Mouse (Mus musculus): ENCODE measurements around the gene Ugt1a1. TPM values are rescaled to one million over a fixed set of nuclear protein-coding genes. Genes with fewer than 3 reads are reported as not detected.

Ugt1a1 gene
- polyA plus RNA-seq, 1 experiment from 2014 or later, result not detected

DNA sequence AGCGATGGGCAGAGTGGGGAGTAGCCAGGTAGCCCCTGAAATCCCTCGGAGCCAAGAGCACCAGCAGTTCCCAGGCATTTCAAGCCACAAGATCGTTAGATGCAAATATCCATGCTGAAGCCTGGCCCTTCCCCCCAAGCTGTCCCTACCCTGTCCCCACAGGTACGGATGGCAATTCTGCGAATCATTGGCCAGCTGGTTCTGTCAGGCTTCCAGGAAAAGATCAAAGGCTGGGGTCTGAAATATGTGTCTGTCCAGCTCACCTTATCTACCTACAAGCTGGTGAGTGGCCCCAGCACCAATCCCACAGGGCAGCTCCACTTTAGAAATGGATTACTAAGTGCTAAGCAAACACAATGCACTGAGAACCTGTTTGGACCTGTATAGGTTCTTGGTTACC is 25.6 kb downstream of the Ugt1a1 start:
- Histone ChIP-seq H3K4me1 (replicated peaks) (no peaks in the 10 kb centered on the region), H3K27ac (no peak overlapping the region), H3K36me3 (no peaks in the 10 kb centered on the region), H3K9me3 (replicated peaks) (peaks cover 86% of the 10 kb centered on the region), H3K27me3 (no peaks in the 10 kb centered on the region), H3K4me3 (replicated peaks) (no peak overlapping the region), H3K4me2 (no peak overlapping the region), H3K9ac (no peak overlapping the region)
- ATAC-seq (ENCODE audit: low read depth) (no peak), DNase-seq (no peak)
- 57% methylated on average over 5 of the region's 5 CpGs for WGBS (ENCODE audit: insufficient replicate concordance)

DNA sequence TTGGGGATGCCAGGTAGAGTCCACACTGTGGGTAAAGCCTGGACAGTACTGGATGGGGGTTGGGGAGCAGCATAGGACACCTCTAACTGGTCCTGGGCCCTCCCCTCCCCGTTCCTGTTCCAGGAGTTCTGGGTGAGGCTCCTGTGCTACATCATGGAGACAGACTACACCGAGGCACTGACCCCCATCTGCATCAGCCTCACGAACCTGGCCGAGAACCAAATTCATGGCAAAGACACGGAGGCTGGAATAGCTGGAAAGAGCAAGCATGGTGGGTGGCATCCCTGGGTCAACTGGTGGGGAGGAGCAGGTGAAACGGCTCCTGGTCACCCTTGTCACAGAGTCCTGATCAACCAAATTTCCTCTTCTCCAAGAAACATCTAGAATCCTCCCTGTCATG is 27.0 kb downstream of the Ugt1a1 start:
- no peak overlapping the region for H3K27ac ChIP-seq
- H3K9me3 ChIP-seq (replicated peaks), result peaks cover 76% of the 10 kb centered on the region
- H3K27me3 ChIP-seq, result no peaks in the 10 kb centered on the region
- 59% methylated on average over 6 of the region's 6 CpGs for WGBS (ENCODE audit: insufficient replicate concordance)
- H3K4me1 ChIP-seq (replicated peaks), result no peaks in the 10 kb centered on the region
- DNase-seq (no peak), ATAC-seq (ENCODE audit: low read depth) (no peak)
- no peaks in the 10 kb centered on the region for H3K36me3 ChIP-seq
- no peak overlapping the region for H3K9ac ChIP-seq
- no peak overlapping the region for H3K4me2 ChIP-seq
- H3K4me3 ChIP-seq (replicated peaks), result no peak overlapping the region

DNA sequence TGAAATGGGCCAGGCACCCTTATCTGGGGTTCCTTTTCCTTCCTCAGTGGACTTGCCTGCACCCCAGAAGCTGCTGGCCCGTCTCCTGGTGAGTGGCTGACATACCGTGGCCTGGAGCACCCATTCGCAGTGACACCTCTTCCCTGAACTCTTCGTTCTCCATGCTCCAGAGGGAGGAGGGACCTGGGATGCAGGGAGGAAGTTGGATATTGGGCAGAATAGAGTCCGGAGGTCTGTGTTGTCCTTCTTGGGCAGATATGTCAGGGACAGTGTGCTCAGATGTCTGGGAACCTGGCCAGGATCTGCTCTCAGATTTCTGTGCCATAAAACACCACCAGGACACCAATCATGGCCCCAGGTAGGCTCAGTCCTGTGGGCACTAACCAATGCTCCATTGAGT is 28.3 kb downstream of the Ugt1a1 start:
- H3K9ac ChIP-seq, result no peak overlapping the region
- no peaks in the 10 kb centered on the region for H3K27me3 ChIP-seq
- H3K27ac ChIP-seq, result no peak overlapping the region
- 58% methylated on average over 5 of the region's 5 CpGs for WGBS (ENCODE audit: insufficient replicate concordance)
- DNase-seq, result no peak
- H3K4me1 ChIP-seq (replicated peaks), result no peaks in the 10 kb centered on the region
- peaks cover 76% of the 10 kb centered on the region for H3K9me3 ChIP-seq (replicated peaks)
- no peak overlapping the region for H3K4me2 ChIP-seq
- no peak for ATAC-seq (ENCODE audit: low read depth)
- no peak overlapping the region for H3K4me3 ChIP-seq (replicated peaks)
- H3K36me3 ChIP-seq, result no peaks in the 10 kb centered on the region

DNA sequence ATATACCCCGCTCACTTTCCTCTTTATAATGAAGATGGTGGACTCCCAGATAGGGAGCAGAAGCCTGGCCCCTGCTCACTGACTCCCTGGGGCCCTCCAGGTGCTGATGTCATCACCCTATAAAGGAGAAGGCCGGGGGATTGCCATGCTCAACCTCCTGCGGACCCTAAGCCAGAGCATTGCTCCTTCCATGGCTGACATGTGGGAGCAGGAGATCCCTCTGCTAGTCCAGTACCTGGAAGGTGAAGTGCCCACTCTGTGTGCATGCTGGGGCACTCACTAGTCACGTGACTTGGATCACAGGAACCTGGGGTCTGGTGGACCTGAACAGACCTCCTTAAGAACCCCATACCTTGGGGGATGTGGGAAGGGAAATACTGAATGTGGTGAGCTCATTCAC is 28.8 kb downstream of the Ugt1a1 start:
- WGBS (ENCODE audit: insufficient replicate concordance), result 46% methylated on average over 4 of the region's 4 CpGs
- Histone ChIP-seq H3K27me3 (no peaks in the 10 kb centered on the region), H3K9me3 (replicated peaks) (peaks cover 76% of the 10 kb centered on the region), H3K9ac (no peak overlapping the region), H3K4me3 (replicated peaks) (no peak overlapping the region), H3K4me1 (replicated peaks) (no peaks in the 10 kb centered on the region), H3K36me3 (no peaks in the 10 kb centered on the region), H3K4me2 (no peak overlapping the region), H3K27ac (no peak overlapping the region)
- ATAC-seq (ENCODE audit: low read depth) (no peak), DNase-seq (no peak)

DNA sequence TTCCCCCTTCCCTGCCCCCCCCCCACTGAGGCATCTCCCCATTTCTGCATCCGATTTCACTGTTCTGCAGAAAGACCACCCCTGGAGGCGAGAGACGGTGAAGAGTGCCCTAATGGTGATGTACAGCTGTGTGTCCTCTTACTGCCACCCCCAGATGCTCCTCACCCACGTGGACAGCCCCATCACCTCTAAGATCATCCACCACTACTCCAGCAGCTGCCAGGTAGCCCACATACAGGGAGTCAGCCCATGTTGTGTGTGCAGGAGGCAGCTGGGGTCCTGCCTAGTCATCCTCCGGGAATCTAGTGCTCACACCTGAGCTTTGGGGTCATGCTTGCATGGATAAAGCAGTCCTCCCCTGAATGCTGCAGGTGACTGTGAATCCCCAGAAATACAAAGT is 32.1 kb downstream of the Ugt1a1 start:
- no peaks in the 10 kb centered on the region for H3K36me3 ChIP-seq
- no peak overlapping the region for H3K4me2 ChIP-seq
- no peak for DNase-seq
- no peaks in the 10 kb centered on the region for H3K4me1 ChIP-seq (replicated peaks)
- WGBS (ENCODE audit: insufficient replicate concordance), result 49% methylated on average over 5 of the region's 5 CpGs
- no peak overlapping the region for H3K27ac ChIP-seq
- H3K9me3 ChIP-seq (replicated peaks), result peaks cover 75% of the 10 kb centered on the region
- H3K27me3 ChIP-seq, result no peaks in the 10 kb centered on the region
- no peak overlapping the region for H3K9ac ChIP-seq
- H3K4me3 ChIP-seq (replicated peaks), result no peak overlapping the region
- ATAC-seq (ENCODE audit: low read depth), result no peak

DNA sequence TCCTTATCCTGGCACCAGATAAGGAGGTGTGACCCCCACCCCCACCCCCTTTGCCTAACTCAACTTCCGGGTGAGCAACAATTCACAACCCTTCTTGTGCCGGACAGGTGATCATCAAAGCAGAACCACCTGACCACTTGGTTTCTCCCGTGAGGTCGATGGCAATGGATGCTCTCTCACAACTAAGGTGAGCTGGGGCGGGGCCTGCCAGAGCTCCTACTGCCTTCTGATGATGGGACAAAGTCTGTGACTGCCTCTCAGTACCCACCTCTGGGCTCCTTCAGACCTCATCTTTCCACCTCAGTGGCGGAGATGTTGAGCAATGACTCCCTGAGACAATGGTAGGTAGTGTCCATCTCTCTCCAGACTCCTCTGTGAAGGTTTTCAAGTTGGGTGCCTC is 34.1 kb downstream of the Ugt1a1 start:
- no peak for ATAC-seq (ENCODE audit: low read depth)
- Histone ChIP-seq H3K27me3 (no peaks in the 10 kb centered on the region), H3K36me3 (no peaks in the 10 kb centered on the region), H3K4me3 (replicated peaks) (no peak overlapping the region), H3K4me2 (no peak overlapping the region), H3K27ac (no peak overlapping the region), H3K4me1 (replicated peaks) (no peaks in the 10 kb centered on the region), H3K9me3 (replicated peaks) (peaks cover 75% of the 10 kb centered on the region), H3K9ac (no peak overlapping the region)
- no peak for DNase-seq
- 60% methylated on average over 6 of the region's 6 CpGs for WGBS (ENCODE audit: insufficient replicate concordance)

DNA sequence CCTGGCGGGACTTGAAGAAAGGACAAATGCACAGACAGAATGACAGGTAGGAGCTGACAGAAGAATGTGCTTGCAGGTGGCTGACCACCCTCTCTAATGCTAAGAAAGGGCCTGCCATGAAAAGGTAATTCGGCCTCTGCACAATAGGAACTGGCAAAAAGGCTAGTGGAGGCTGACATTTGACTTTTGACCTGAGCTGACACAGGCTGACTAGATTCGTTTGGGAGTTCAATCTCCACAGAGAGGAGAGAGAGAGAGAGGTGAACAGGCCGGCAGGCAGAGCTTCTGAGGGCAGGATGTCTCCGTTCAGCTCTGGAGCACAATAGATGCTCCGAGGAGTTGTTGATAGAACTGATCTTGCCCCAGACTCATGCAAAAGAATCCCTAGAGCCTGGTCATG is 34.6 kb downstream of the Ugt1a1 start:
- no peaks in the 10 kb centered on the region for H3K36me3 ChIP-seq
- DNase-seq (no peak), ATAC-seq (ENCODE audit: low read depth) (no peak)
- no peaks in the 10 kb centered on the region for H3K27me3 ChIP-seq
- WGBS (ENCODE audit: insufficient replicate concordance), result 35% methylated on average over 6 of the region's 6 CpGs
- no peak overlapping the region for H3K27ac ChIP-seq
- H3K9me3 ChIP-seq (replicated peaks), result peaks cover 72% of the 10 kb centered on the region
- H3K9ac ChIP-seq, result no peak overlapping the region
- H3K4me2 ChIP-seq, result no peak overlapping the region
- no peaks in the 10 kb centered on the region for H3K4me1 ChIP-seq (replicated peaks)
- H3K4me3 ChIP-seq (replicated peaks), result no peak overlapping the region

DNA sequence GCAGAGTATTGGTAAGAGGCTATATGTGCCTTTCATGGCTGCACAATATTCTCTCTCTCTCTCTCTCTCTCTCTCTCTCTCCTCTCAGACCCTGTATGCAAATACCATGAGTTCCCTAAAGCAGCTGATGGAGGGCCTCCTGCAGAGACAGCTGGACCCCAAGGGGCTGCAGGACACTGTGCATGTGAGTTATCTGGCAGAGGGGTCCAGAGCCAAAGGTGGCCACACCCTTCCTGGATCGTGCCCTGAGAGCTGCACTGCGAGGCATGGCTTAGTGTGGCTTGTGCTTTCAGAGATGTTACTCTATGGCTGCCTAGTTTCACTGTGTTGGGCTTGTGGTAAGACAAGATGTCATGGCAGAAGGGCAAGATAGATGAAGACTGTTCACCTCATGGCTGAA is 35.9 kb downstream of the Ugt1a1 start:
- peaks cover 78% of the 10 kb centered on the region for H3K9me3 ChIP-seq (replicated peaks)
- H3K27me3 ChIP-seq, result no peaks in the 10 kb centered on the region
- no peaks in the 10 kb centered on the region for H3K4me1 ChIP-seq (replicated peaks)
- ATAC-seq (ENCODE audit: low read depth) (no peak; the same call in 1 of the 2 replicates), DNase-seq (no peak)
- 27% methylated on average over 2 of the region's 2 CpGs for WGBS (ENCODE audit: insufficient replicate concordance)
- H3K36me3 ChIP-seq, result no peaks in the 10 kb centered on the region
- no peak overlapping the region for H3K27ac ChIP-seq
- H3K4me3 ChIP-seq (replicated peaks), result no peak overlapping the region
- H3K9ac ChIP-seq, result no peak overlapping the region
- H3K4me2 ChIP-seq, result no peak overlapping the region

DNA sequence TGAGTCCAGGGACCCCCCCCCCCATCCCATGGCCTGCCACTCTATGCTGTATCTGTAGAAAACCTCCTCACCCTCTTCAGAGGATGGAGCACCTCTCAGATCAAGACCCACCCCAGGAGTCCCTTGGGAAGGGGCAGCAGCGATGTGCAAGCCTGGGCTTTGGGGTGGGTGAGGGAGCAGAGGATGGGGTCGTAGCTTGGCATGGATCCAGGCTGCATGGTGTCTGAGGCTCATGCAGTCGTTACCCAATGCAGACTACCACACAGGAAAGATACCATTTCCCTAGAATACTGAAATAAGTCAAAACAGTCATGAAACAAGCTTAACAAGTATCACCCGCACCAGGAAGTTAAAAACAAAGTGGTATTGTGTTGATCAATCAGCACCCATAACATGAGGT is 36.9 kb downstream of the Ugt1a1 start:
- Histone ChIP-seq H3K4me1 (replicated peaks) (no peaks in the 10 kb centered on the region), H3K27me3 (no peaks in the 10 kb centered on the region), H3K4me3 (replicated peaks) (no peak overlapping the region), H3K36me3 (no peaks in the 10 kb centered on the region), H3K9me3 (replicated peaks) (peaks cover 79% of the 10 kb centered on the region), H3K9ac (no peak overlapping the region), H3K4me2 (no peak overlapping the region), H3K27ac (no peak overlapping the region)
- DNase-seq, result no peak
- ATAC-seq (ENCODE audit: low read depth), result no peak
- 49% methylated on average over 4 of the region's 4 CpGs for WGBS (ENCODE audit: insufficient replicate concordance)

DNA sequence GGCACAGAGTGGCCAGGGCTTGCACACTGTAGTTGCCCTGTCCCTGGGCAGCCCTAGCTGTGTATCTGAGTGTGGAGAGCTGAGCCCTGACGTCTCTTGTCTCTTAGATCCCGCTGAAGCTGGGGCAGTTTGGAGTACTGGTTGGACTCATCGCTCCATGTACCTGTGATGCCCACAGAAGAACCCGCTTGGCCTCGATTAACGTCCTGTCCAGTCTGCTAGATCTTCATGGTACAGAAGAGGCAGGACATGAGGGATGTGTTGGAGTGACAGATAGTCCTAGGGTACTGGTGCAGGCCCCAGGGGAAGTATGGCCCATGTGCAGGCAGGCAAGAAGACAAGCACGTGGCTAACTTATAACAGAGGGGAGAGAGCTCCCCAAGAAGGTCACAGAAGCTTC is 37.8 kb downstream of the Ugt1a1 start:
- H3K36me3 ChIP-seq, result no peaks in the 10 kb centered on the region
- ATAC-seq (ENCODE audit: low read depth) (no peak), DNase-seq (no peak)
- H3K27ac ChIP-seq, result no peak overlapping the region
- no peaks in the 10 kb centered on the region for H3K27me3 ChIP-seq
- H3K4me1 ChIP-seq (replicated peaks), result no peaks in the 10 kb centered on the region
- no peak overlapping the region for H3K9ac ChIP-seq
- no peak overlapping the region for H3K4me2 ChIP-seq
- peaks cover 74% of the 10 kb centered on the region for H3K9me3 ChIP-seq (replicated peaks)
- no peak overlapping the region for H3K4me3 ChIP-seq (replicated peaks)
- 61% methylated on average over 7 of the region's 7 CpGs for WGBS (ENCODE audit: insufficient replicate concordance)

DNA sequence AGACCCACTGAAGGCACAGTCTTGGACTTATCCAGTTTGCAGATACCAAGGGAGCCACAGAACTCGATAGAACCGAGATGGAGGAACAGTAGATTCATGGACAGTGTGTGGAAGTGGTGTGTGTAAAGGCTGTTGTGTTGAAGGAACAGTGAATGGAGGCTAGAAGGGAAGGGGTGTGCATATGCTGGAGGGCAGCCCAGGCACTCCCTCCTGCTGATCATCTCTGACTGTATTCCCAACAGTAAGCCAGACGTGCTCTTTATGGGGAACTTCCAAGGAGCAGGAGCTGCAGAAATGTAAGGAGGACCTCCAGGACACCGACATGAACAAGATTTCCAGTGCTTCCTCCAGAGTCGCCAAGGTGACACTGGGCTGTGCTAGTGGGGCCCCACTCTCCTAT is 38.3 kb downstream of the Ugt1a1 start:
- no peak for ATAC-seq (ENCODE audit: low read depth)
- H3K36me3 ChIP-seq, result no peaks in the 10 kb centered on the region
- H3K9me3 ChIP-seq (replicated peaks), result peaks cover 74% of the 10 kb centered on the region

DNA sequence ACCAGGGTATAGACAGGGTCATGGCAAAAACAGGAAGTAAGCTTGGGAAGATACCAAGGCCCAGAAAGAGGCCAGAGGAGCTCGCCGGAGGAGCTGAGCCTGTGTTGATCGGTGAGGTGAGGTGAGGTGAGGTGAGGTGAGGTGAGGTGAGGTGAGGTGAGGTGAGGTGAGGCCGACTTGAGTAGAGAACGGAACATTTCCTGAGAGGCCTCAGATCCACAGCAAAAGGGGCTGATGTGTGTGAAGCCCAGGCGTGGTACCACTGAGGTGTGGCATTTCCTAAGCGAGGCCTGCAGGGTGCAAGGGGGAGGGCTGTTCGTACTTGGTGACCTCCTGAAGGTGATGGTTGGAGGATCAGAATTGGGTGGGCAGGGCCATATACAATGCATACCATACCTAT is 41.3 kb downstream of the Ugt1a1 start:
- ATAC-seq (ENCODE audit: low read depth) (no peak), DNase-seq (no peak)
- WGBS (ENCODE audit: insufficient replicate concordance), result 59% methylated on average over 8 of the region's 8 CpGs
- H3K9me3 ChIP-seq (replicated peaks), result peaks cover 73% of the 10 kb centered on the region
- no peaks in the 10 kb centered on the region for H3K36me3 ChIP-seq
- no peak overlapping the region for H3K4me2 ChIP-seq
- H3K27ac ChIP-seq, result no peak overlapping the region
- no peak overlapping the region for H3K4me3 ChIP-seq (replicated peaks)
- no peak overlapping the region for H3K9ac ChIP-seq
- H3K27me3 ChIP-seq, result no peaks in the 10 kb centered on the region
- H3K4me1 ChIP-seq (replicated peaks), result no peaks in the 10 kb centered on the region

More for the DNA sequence above, 38.3 kb downstream of the Ugt1a1 start:
- H3K4me3 ChIP-seq (replicated peaks), result no peak overlapping the region
- H3K9ac ChIP-seq, result no peak overlapping the region
- H3K4me1 ChIP-seq (replicated peaks), result no peaks in the 10 kb centered on the region
- H3K27me3 ChIP-seq, result no peaks in the 10 kb centered on the region
- no peak overlapping the region for H3K27ac ChIP-seq
- H3K4me2 ChIP-seq, result no peak overlapping the region
- DNase-seq, result no peak
- 57% methylated on average over 5 of the region's 5 CpGs for WGBS (ENCODE audit: insufficient replicate concordance)

All from liver, embryonic 13.5 days (tissue).